Mouse (Mus musculus) midbrain, embryonic 11.5 days (tissue): Measurements from ENCODE around the gene Kremen1. TPM values are rescaled to one million over a fixed set of nuclear protein-coding genes. Genes with fewer than 3 reads are reported as not detected.

ENCODE experiments used
- ATAC-seq: fragments of 200-750 bp; cut with Nextera tagmentation; 2 replicates; pipeline ENCODE4 v1.8.0; 2017; ENCODE audit warnings: moderate TSS enrichment, moderate library complexity; ENCODE audit not compliant: low FRiP score
- DNase-seq: peaks from one replicate; pipeline ENCODE4 v3.0.0; 2015; ENCODE audit warnings: low spot score; ENCODE audit errors: missing footprints
- H3K27ac ChIP-seq: fragments of 300-500 bp; sonication (generic); 2 replicates; pipeline ENCODE4 v1.5.1; 2014; ENCODE audit warnings: low read depth, low read length
- H3K27me3 ChIP-seq: fragments of 300-500 bp; sonication (generic); 2 replicates; pipeline ENCODE4 v1.6.1; 2014; ENCODE audit warnings: mild to moderate bottlenecking, low read length, moderate library complexity, mixed read lengths; ENCODE audit not compliant: control insufficient read depth, insufficient read depth
- H3K36me3 ChIP-seq: fragments of 300-500 bp; sonication (generic); 2 replicates; pipeline ENCODE4 v1.6.1; 2014; ENCODE audit warnings: mild to moderate bottlenecking, low read length, moderate library complexity, mixed read lengths; ENCODE audit not compliant: control insufficient read depth, insufficient read depth
- H3K4me1 ChIP-seq: fragments of 300-500 bp; sonication (generic); 2 replicates; pipeline ENCODE4 v1.6.1; 2014; ENCODE audit warnings: low read length; ENCODE audit not compliant: control insufficient read depth, insufficient read depth
- H3K4me2 ChIP-seq: fragments of 300-500 bp; sonication (generic); 2 replicates; pipeline ENCODE4 v1.6.1; 2014; ENCODE audit warnings: mild to moderate bottlenecking, moderate library complexity
- H3K4me3 ChIP-seq: fragments of 300-500 bp; sonication (generic); 2 replicates; pipeline ENCODE4 v1.5.1; 2014; ENCODE audit warnings: low read depth, low read length
- H3K9ac ChIP-seq: fragments of 300-500 bp; sonication (generic); 2 replicates; pipeline ENCODE4 v1.6.1; 2014; ENCODE audit warnings: low read length
- H3K9me3 ChIP-seq: fragments of 300-500 bp; sonication (generic); 2 replicates; pipeline ENCODE4 v1.6.1; 2016; ENCODE audit warnings: low read length; ENCODE audit not compliant: control insufficient read depth
- WGBS: fragments of 180-500 bp; shearing (Covaris S2); extraction: QIAGEN DNeasy Blood & Tissue Kit; methylation state at CpG from one replicate; pipeline ENCODE4 v1.1.7; 2014; 5-methylcytosine and 5-hydroxymethylcytosine counted together
- polyA plus RNA-seq: library from polyadenylated mRNA; unstranded; fragments of >200 nt; fragmentation: Nextera tagmentation; extraction: Ambion mirVana; gene quantifications from 2 replicates; pipeline ENCODE4 v1.2.1, GENCODE M21; 2014

The Kremen1 gene
- polyA plus RNA-seq = 4.9 and 6.9 TPM in 2 replicates

GRCm38 (mm10) chr11:5261508-5262392 lies at the start of gene Kremen1:
TSS of gene Kremen1 (minus strand) at chr11:5261558.
- Histone ChIP-seq H3K4me3 (peak within 1 kb of the TSS; percentile 89), H3K27ac (no peak within 1 kb of the TSS), H3K27me3 (peaks cover 3% of the 10 kb centered on the region; the same call in 1 of the 2 replicates), H3K4me1 (peaks cover 2% of the 10 kb centered on the region; the same call in 1 of the 2 replicates), H3K4me2 (peak within 1 kb of the TSS; percentile 88), H3K36me3 (no peaks in the 10 kb centered on the region), H3K9ac (peak within 1 kb of the TSS; percentile 86), H3K9me3 (no peaks in the 10 kb centered on the region)
- ATAC-seq (peak; percentile 97), DNase-seq (peak; percentile 100)
- WGBS = 3% methylated on average over 74 of the region's 80 CpGs

GRCm38 (mm10) chr11:5307024-5307905 lies 45.9 kb upstream of the Kremen1 start:
- ATAC-seq (no peak), DNase-seq (peak; percentile 66)
- H3K9ac ChIP-seq = no peak overlapping the region
- H3K4me1 ChIP-seq = no peaks in the 10 kb centered on the region
- H3K36me3 ChIP-seq = no peaks in the 10 kb centered on the region
- no peaks in the 10 kb centered on the region for H3K9me3 ChIP-seq
- H3K4me2 ChIP-seq = no peak overlapping the region
- no peak overlapping the region for H3K27ac ChIP-seq
- no peak overlapping the region for H3K4me3 ChIP-seq
- 90% methylated on average over 13 of the region's 13 CpGs for WGBS
- no peaks in the 10 kb centered on the region for H3K27me3 ChIP-seq

GRCm38 (mm10) chr11:5306017-5306416 lies 44.7 kb upstream of the Kremen1 start:
- H3K27me3 ChIP-seq = no peaks in the 10 kb centered on the region
- ATAC-seq (no peak), DNase-seq (peak; percentile 23)
- H3K27ac ChIP-seq = no peak overlapping the region
- no peak overlapping the region for H3K4me2 ChIP-seq
- no peaks in the 10 kb centered on the region for H3K4me1 ChIP-seq
- H3K4me3 ChIP-seq = no peak overlapping the region
- no peaks in the 10 kb centered on the region for H3K9me3 ChIP-seq
- H3K36me3 ChIP-seq = no peaks in the 10 kb centered on the region
- no peak overlapping the region for H3K9ac ChIP-seq

- Histone ChIP-seq H3K4me2 (no peak overlapping the region), H3K27me3 (no peaks in the 10 kb centered on the region), H3K27ac (no peak overlapping the region), H3K36me3 (no peaks in the 10 kb centered on the region), H3K9me3 (no peaks in the 10 kb centered on the region), H3K4me1 (no peaks in the 10 kb centered on the region), H3K4me3 (no peak overlapping the region), H3K9ac (no peak overlapping the region)
- DNase-seq = peak; percentile 51
- no peak for ATAC-seq
These were observed 43.2 kb upstream of the Kremen1 start for GRCm38 (mm10) chr11:5304526-5304925.

- DNase-seq = peak; percentile 76
- Histone ChIP-seq H3K27ac (no peak overlapping the region), H3K4me2 (no peak overlapping the region), H3K27me3 (no peaks in the 10 kb centered on the region), H3K9ac (no peak overlapping the region), H3K36me3 (no peaks in the 10 kb centered on the region), H3K4me1 (peaks cover 15% of the 10 kb centered on the region), H3K4me3 (no peak overlapping the region), H3K9me3 (no peaks in the 10 kb centered on the region)
- WGBS = 50% methylated on average over 1 of the region's 1 CpGs
- no peak for ATAC-seq
These were observed 36.6 kb upstream of the Kremen1 start for GRCm38 (mm10) chr11:5298007-5298372.

GRCm38 (mm10) chr11:5297148-5298006 lies 36.0 kb upstream of the Kremen1 start:
- no peaks in the 10 kb centered on the region for H3K9me3 ChIP-seq

GRCm38 (mm10) chr11:5296576-5297115 lies 35.3 kb upstream of the Kremen1 start:
- ATAC-seq = no peak
- no peaks in the 10 kb centered on the region for H3K36me3 ChIP-seq
- 68% methylated on average over 2 of the region's 2 CpGs for WGBS
- no peaks in the 10 kb centered on the region for H3K27me3 ChIP-seq
- H3K27ac ChIP-seq = no peak overlapping the region
- no peak overlapping the region for H3K4me2 ChIP-seq
- no peak overlapping the region for H3K9ac ChIP-seq
- H3K9me3 ChIP-seq = no peaks in the 10 kb centered on the region
- H3K4me3 ChIP-seq = no peak overlapping the region
- DNase-seq = no peak
- peaks cover 15% of the 10 kb centered on the region for H3K4me1 ChIP-seq

More at GRCm38 (mm10) chr11:5297148-5298006, 36.0 kb upstream of the Kremen1 start:
- Histone ChIP-seq H3K9ac (no peak overlapping the region), H3K4me1 (peaks cover 15% of the 10 kb centered on the region), H3K27ac (no peak overlapping the region; the same call in 1 of the 2 replicates), H3K4me3 (no peak overlapping the region), H3K36me3 (no peaks in the 10 kb centered on the region), H3K27me3 (no peaks in the 10 kb centered on the region), H3K4me2 (no peak overlapping the region)
- ATAC-seq = peak; percentile 50; the same call in 1 of the 2 replicates
- peak; percentile 90 for DNase-seq
- 30% methylated on average over 13 of the region's 13 CpGs for WGBS

GRCm38 (mm10) chr11:5294805-5295204 lies 33.4 kb upstream of the Kremen1 start:
- DNase-seq = no peak
- H3K4me1 ChIP-seq = peaks cover 17% of the 10 kb centered on the region
- no peak for ATAC-seq
- H3K27me3 ChIP-seq = no peaks in the 10 kb centered on the region
- H3K4me2 ChIP-seq = no peak overlapping the region
- H3K9me3 ChIP-seq = no peaks in the 10 kb centered on the region
- H3K27ac ChIP-seq = no peak overlapping the region
- H3K9ac ChIP-seq = no peak overlapping the region
- H3K4me3 ChIP-seq = no peak overlapping the region
- no peaks in the 10 kb centered on the region for H3K36me3 ChIP-seq
- WGBS = 86% methylated on average over 3 of the region's 3 CpGs
